Mouse (Mus musculus) thymus, adult 2 months (tissue): ENCODE measurements around the gene Zfp575. TPM values are rescaled to one million over a fixed set of nuclear protein-coding genes. Genes with fewer than 3 reads are reported as not detected.

Experiments
- DNase-seq: peaks from one replicate; pipeline ENCODE4 v3.0.0; 2021
- H3K27ac ChIP-seq: fragments of 200-500 bp; 2 replicates; pipeline ENCODE4 v1.5.1; 2012; ENCODE audit warnings: low read length, control low read depth; ENCODE audit not compliant: control insufficient read depth, insufficient read depth
- H3K27me3 ChIP-seq: fragments of 200-500 bp; 2 replicates; pipeline ENCODE4 v1.6.1; 2012; ENCODE audit warnings: mild to moderate bottlenecking, low read length, moderate library complexity, mixed read lengths; ENCODE audit not compliant: control insufficient read depth, insufficient read depth
- H3K36me3 ChIP-seq: fragments of 200-500 bp; 2 replicates; pipeline ENCODE4 v1.6.1; 2012; ENCODE audit warnings: mild to moderate bottlenecking, low read length, moderate library complexity; ENCODE audit not compliant: control insufficient read depth, insufficient read depth
- H3K4me1 ChIP-seq: fragments of 200-500 bp; replicated peaks from 2 replicates; pipeline ENCODE4 v1.6.1; 2012; ENCODE audit warnings: low read length; ENCODE audit not compliant: control insufficient read depth, insufficient read depth
- H3K4me3 ChIP-seq: fragments of 200-500 bp; 2 replicates; pipeline ENCODE4 v1.5.1; 2012; ENCODE audit warnings: mild to moderate bottlenecking, low read length, control low read depth, moderate library complexity; ENCODE audit not compliant: control insufficient read depth, insufficient read depth
- CTCF ChIP-seq: fragments of 200-500 bp; IDR thresholded peaks from 2 replicates; pipeline ENCODE4 v1.5.1; 2012; ENCODE audit warnings: mild to moderate bottlenecking, control low read depth, low read length, moderate library complexity, borderline replicate concordance; ENCODE audit not compliant: control insufficient read depth, poor library complexity, insufficient read depth; ENCODE audit errors: extremely low read depth
- POLR2A ChIP-seq: fragments of 200-500 bp; IDR thresholded peaks from 2 replicates; pipeline ENCODE4 v1.6.1; 2012; ENCODE audit warnings: mild to moderate bottlenecking, low read length, control low read depth, moderate library complexity; ENCODE audit not compliant: control insufficient read depth, poor library complexity, insufficient read depth; ENCODE audit errors: extremely low read depth
- WGBS: fragments of 180-500 bp; shearing (Covaris S2); methylation state at CpG from one replicate; pipeline ENCODE4 v1.1.7; 2018; 5-methylcytosine and 5-hydroxymethylcytosine counted together
- polyA plus RNA-seq: library from polyadenylated mRNA; depleted of rRNA; stranded (reverse); fragments of >200 nt; gene quantifications from 2 replicates; pipeline ENCODE4 v1.2.3, GENCODE M21; 2012; rRNA removed

Gene Zfp575
- polyA plus RNA-seq: 0.24 and 0.98 TPM in 2 replicates

DNA sequence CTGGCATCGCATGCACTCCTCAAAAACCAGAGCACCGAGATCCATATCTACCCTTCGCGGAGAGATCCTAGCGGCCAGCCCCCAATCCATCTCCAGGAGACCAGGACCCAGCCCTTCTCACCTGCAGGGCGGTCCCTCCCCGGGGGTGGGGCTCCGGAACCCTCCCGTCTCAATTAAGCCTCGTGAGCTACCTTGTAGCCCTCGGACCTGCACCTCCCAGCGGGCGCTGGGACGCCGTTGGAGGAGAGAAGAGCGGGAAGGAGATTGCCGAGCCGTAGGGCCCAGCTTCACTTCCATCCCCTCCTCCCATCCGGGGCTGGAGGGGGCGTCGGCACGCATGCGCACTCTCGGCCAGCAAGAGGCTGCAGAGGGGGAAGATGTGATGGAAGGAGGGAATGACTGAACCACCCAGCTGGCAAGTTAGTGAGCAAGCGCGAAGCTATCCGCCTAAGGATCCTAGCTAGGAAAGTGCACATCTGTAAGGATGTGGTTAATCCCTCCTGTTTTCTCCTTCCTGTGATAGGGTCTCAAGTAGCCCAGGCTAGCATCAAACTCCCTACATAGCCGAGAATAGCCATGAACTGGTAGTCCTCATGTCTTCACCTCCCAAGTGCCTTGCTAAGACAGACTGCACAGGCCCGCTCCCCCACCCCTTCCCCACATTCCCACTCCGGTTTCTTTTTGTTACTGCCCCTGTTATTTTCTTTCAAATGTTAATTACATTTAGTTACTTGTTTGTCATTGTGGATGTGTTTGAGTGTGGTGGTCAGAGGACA, at the start of gene Zfp575, which contains the start of gene Ethe1:
Zfp575 (minus strand) TSS at position 312 of the 776 bp plus-strand sequence.
Ethe1 (plus strand) TSS at position 214 of the 776 bp plus-strand sequence.
- peak; percentile 60 for DNase-seq
- H3K27me3 ChIP-seq: no peaks in the 10 kb centered on the region
- TF ChIP-seq POLR2A (no peak), CTCF (no peak)
- no peak within 1 kb of the TSS for H3K27ac ChIP-seq
- WGBS: 19% methylated on average over 30 of the region's 30 CpGs
- peaks cover 13% of the 10 kb centered on the region for H3K4me1 ChIP-seq
- no peaks in the 10 kb centered on the region for H3K36me3 ChIP-seq
- peak within 1 kb of the TSS; percentile 29 for H3K4me3 ChIP-seq

DNA sequence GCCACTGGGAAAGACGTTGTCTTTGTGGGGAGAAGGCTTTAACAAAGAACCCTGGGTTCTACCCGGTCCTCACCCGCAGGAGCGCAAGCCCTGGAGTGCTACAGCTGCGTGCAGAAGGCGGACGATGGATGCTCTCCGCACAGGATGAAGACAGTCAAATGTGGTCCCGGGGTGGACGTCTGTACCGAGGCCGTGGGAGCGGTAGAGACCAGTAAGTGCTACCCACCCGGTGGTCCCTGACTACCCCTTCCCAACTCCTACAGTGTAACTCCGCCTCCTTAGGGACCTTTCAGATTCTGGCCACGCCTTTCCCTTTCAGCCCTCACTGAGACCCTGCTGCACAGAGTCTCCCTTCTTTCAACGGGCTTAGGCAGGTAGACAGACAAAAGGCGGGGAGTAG, 49.6 kb upstream of the Zfp575 start:
- TF ChIP-seq POLR2A (no peak), CTCF (no peak)

DNA sequence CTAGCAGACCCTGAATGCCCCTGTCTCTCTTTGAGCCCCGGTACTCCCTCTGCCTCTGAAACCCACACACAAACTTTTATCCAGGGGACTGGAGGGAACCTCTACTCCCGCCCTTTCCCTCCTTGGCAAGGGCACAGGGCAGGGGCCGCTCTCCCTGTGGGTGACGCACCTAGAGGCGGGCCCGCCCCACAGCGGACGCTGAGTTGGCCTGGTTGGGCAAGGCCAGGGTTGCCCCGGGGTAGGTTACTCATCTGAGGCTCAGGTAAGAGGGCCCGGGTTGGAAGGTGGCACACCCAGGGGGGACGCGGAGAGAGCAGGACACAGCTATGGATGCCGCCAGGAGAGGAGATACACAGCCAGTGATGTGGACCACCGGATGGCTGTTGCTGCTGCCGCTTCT, 48.8 kb upstream of the Zfp575 start, which contains the start of gene Lypd3:
Lypd3 (plus strand) TSS at position 287 of the 400 bp plus-strand sequence.
- Histone ChIP-seq H3K4me1 (peaks cover 9% of the 10 kb centered on the region), H3K4me3 (no peak within 1 kb of the TSS), H3K27ac (no peak within 1 kb of the TSS), H3K36me3 (no peaks in the 10 kb centered on the region), H3K27me3 (peaks cover 7% of the 10 kb centered on the region; the same call in 1 of the 2 replicates)
- TF ChIP-seq POLR2A (no peak), CTCF (no peak)
- no peak for DNase-seq
- WGBS: 81% methylated on average over 15 of the region's 15 CpGs

More for the DNA sequence above, 49.6 kb upstream of the Zfp575 start:
- Histone ChIP-seq H3K27me3 (peaks cover 7% of the 10 kb centered on the region; the same call in 1 of the 2 replicates), H3K4me1 (peaks cover 9% of the 10 kb centered on the region), H3K36me3 (no peaks in the 10 kb centered on the region), H3K4me3 (no peak overlapping the region), H3K27ac (no peak overlapping the region)
- DNase-seq: no peak
- WGBS: 34% methylated on average over 18 of the region's 18 CpGs

GRCm38 (mm10) chr7:24630116-24630880, 42.9 kb upstream of the Zfp575 start:
- Histone ChIP-seq H3K4me3 (no peak overlapping the region), H3K4me1 (peaks cover 6% of the 10 kb centered on the region), H3K36me3 (peaks cover 6% of the 10 kb centered on the region; the same call in 1 of the 2 replicates), H3K27ac (no peak overlapping the region), H3K27me3 (no peaks in the 10 kb centered on the region)
- TF ChIP-seq POLR2A (no peak), CTCF (no peak)
- 93% methylated on average over 10 of the region's 10 CpGs for WGBS
- no peak for DNase-seq

DNA sequence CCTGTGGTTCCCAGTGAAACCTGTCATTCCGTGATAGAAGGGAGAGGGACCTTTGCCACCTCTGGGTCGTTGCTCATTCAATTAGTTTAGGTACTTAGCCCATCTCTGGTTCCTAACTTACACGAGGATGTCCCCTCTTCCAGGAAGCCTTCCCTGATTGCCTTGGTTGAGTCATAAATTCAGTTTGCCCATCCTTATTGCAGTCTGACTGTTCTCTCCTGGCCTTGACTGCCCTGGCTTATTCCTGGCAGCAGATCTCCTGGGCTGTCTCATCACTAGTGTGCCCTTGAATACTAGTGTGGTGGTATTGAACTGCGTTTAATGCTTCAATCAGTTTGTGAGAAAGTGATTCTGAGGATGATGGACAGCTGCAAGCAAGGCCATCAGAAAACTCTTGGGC, 42.2 kb upstream of the Zfp575 start:
- H3K27ac ChIP-seq: no peak overlapping the region
- peaks cover 6% of the 10 kb centered on the region for H3K4me1 ChIP-seq
- no peak overlapping the region for H3K4me3 ChIP-seq
- H3K27me3 ChIP-seq: no peaks in the 10 kb centered on the region
- peaks cover 6% of the 10 kb centered on the region; the same call in 1 of the 2 replicates for H3K36me3 ChIP-seq
- no peak for TF ChIP-seq POLR2A
- TF ChIP-seq CTCF: no peak
- 80% methylated on average over 4 of the region's 4 CpGs for WGBS
- DNase-seq: no peak

DNA sequence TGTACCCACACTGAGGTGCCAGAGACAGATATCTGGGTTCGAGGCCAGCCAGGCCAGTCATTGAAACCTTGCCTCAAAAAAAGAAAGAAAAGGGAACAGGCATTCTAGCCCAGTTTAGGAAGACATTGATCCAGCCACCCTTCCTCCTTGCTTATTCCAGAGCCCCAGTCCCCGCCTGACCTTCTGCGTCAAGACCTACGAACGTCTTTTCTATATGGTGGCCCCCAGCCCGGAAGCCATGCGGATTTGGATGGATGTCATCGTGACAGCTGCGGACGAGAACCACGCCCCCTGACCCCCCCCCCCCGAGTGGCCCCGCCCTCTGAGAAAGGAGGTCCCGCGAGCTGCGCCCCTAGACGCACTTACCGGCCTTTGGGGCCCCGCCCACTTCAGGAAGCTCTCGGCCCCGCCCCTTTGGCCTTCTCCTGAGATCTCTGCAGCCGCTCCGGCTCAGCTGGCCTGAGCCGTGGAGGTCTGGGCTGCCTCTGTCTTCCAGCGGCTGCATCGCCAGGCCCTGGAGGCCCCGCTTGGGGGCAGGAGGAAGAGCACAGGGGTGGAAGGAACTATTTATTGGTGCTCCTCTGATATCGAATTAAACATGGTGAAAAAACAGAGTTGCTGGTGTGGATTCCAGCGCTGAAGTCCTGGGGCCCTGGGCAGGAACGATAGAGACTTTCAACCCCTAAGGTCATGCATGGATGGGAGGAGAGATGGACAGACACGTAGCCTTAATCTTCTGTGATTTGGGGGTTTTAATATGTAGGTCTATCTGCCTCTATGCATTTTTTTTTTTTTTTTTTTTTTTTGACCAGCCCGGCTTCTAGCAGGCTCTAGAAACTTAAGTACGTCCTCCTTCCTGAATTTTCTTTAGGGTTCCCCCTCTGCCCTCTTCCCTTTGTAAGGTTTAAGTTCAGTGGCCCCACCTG, 41.5 kb upstream of the Zfp575 start:
- Histone ChIP-seq H3K4me1 (peaks cover 6% of the 10 kb centered on the region), H3K27me3 (no peaks in the 10 kb centered on the region), H3K4me3 (peak overlapping the region; percentile 20; the same call in 1 of the 2 replicates), H3K36me3 (peaks cover 12% of the 10 kb centered on the region), H3K27ac (peak overlapping the region; percentile 14; the same call in 1 of the 2 replicates)
- DNase-seq: peak; percentile 82
- TF ChIP-seq POLR2A (no peak), CTCF (no peak)
- 12% methylated on average over 33 of the region's 33 CpGs for WGBS
